Mouse (Mus musculus) erythroblast, embryonic 14.5 days (primary cell): ENCODE data around the gene Pak1. TPM values are rescaled to one million over a fixed set of nuclear protein-coding genes. Genes with fewer than 3 reads are reported as not detected.

ENCODE experiments used
- H3K27me3 ChIP-seq: 2 replicates; pipeline ENCODE4 v1.6.1; 2012; ENCODE audit warnings: inconsistent platforms; ENCODE audit not compliant: control insufficient read depth
- H3K36me3 ChIP-seq: 2 replicates; pipeline ENCODE4 v1.6.1; 2012; ENCODE audit warnings: mild to moderate bottlenecking, inconsistent platforms; ENCODE audit not compliant: control insufficient read depth
- H3K4me1 ChIP-seq: 2 replicates; pipeline ENCODE4 v1.6.1; 2012; ENCODE audit warnings: inconsistent platforms; ENCODE audit not compliant: control insufficient read depth
- H3K4me3 ChIP-seq: replicated peaks from 2 replicates; pipeline ENCODE3; 2012; ENCODE audit warnings: moderate library complexity, mild to moderate bottlenecking, inconsistent platforms
- H3K9me3 ChIP-seq: 2 replicates; pipeline ENCODE4 v1.6.1; 2012; ENCODE audit warnings: low read length, inconsistent platforms, mixed read lengths; ENCODE audit not compliant: control insufficient read depth
- GATA1 ChIP-seq: IDR thresholded peaks from 2 replicates; pipeline ENCODE4 v1.6.1; 2012; ENCODE audit warnings: low read length, inconsistent platforms, mixed read lengths
- TAL1 ChIP-seq: IDR thresholded peaks from 3 replicates; pipeline ENCODE4 v1.6.1; 2012; ENCODE audit warnings: low read length, inconsistent platforms, mixed read lengths
- polyA plus RNA-seq: library from polyadenylated mRNA; stranded (reverse); fragments of >175 nt; gene quantifications from 2 replicates; pipeline ENCODE4 v1.2.3, GENCODE M21; 2012

Pak1 gene
- polyA plus RNA-seq = 0.06 and 0.08 TPM in 2 replicates

- H3K4me3 ChIP-seq = peak within 1 kb of the TSS; percentile 71
- no peaks in the 10 kb centered on the region for H3K36me3 ChIP-seq
- peaks cover 14% of the 10 kb centered on the region for H3K4me1 ChIP-seq
- H3K9me3 ChIP-seq = peaks cover 4% of the 10 kb centered on the region; the same call in 1 of the 2 replicates
- H3K27me3 ChIP-seq = peaks cover 81% of the 10 kb centered on the region
- no peak for TF ChIP-seq GATA1
- TF ChIP-seq TAL1 = no peak
Measured at GRCm38 (mm10) chr7:97788190-97788668, at the start of gene Pak1. Gene Pak1 (plus strand): TSS chr7:97788541.

DNA sequence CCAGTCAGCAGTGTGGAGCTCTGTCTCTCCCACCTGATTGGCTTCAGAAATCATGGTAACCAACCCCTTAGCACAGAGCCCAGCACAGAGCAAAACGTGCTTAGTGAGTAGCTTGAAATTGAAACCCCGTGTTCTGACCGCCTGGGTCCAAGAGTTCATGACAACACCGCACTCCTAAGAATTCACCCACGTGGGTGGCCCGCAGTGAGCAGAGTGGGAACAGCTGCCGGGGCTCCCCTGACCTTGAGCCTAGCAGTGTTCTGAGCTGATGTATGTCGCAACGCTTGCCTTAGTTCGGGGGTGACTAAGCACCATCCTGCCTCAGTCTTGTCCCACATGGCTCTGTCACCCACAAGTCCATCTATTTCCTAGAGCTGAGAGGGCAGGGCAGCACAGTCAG lies 47.4 kb upstream of the Pak1 start:
- peaks cover 62% of the 10 kb centered on the region for H3K4me1 ChIP-seq
- TF ChIP-seq TAL1 = no peak
- TF ChIP-seq GATA1 = no peak
- H3K9me3 ChIP-seq = no peaks in the 10 kb centered on the region
- H3K4me3 ChIP-seq = no peak overlapping the region
- H3K27me3 ChIP-seq = no peaks in the 10 kb centered on the region
- H3K36me3 ChIP-seq = no peaks in the 10 kb centered on the region

DNA sequence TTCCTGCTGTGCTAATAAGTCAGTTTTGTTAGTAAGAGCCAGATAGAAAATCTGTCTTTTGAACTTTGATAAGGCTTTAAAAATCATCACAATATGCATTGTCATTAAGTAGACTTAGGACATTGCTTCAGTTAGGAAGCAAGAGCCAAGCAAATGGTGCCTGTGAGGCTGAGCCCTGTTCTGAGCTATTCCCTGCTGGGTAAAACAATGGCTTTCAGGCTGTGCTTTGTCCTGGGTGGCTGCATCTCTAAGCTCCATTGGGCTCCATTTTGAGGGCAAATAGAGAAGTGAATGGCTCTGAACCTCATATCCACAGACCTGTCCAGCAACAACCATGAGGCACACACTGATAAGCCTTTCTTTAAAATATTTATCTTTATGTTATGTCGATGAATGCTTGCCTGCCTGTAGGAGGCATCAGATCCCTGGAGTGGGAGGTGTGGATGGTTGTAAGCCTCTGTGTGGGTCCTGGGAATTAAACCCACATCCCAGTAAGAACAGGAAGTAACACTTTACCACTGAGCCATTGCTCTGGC lies 46.5 kb upstream of the Pak1 start:
- TF ChIP-seq GATA1 (no peak), TAL1 (no peak)
- no peak overlapping the region for H3K4me3 ChIP-seq
- H3K9me3 ChIP-seq = no peaks in the 10 kb centered on the region
- H3K27me3 ChIP-seq = no peaks in the 10 kb centered on the region
- H3K4me1 ChIP-seq = peaks cover 63% of the 10 kb centered on the region
- H3K36me3 ChIP-seq = no peaks in the 10 kb centered on the region

DNA sequence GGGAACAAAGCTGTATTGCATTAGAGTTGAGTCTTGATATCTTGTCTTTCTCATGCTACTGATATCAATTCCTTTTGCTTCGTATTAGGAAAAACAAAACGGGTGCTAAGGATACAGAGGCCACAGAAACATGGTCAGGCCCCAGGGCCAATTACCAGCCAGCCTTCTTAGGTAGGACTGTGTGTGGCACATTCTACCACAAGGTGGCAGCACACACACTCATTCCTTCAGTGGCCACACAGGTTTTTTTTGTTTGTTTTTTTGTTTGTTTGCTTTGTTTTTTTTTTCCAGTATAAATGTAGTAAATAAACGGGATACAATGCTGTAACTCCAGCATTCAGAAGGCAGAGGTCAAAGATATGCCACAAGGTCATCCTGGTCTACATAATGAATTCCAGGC lies 43.0 kb upstream of the Pak1 start:
- H3K27me3 ChIP-seq = no peaks in the 10 kb centered on the region
- no peak overlapping the region for H3K4me3 ChIP-seq
- H3K9me3 ChIP-seq = no peaks in the 10 kb centered on the region
- TF ChIP-seq GATA1 (no peak), TAL1 (no peak)
- no peaks in the 10 kb centered on the region for H3K36me3 ChIP-seq
- peaks cover 71% of the 10 kb centered on the region for H3K4me1 ChIP-seq

- Histone ChIP-seq H3K36me3 (no peaks in the 10 kb centered on the region), H3K9me3 (no peaks in the 10 kb centered on the region), H3K4me1 (peaks cover 54% of the 10 kb centered on the region), H3K27me3 (no peaks in the 10 kb centered on the region), H3K4me3 (peak overlapping the region; percentile 37)
- no peak for TF ChIP-seq TAL1
- TF ChIP-seq GATA1 = peak; percentile 7; the same call in 1 of the 2 replicates
Measured at GRCm38 (mm10) chr7:97747176-97747707, 41.1 kb upstream of the Pak1 start.

DNA sequence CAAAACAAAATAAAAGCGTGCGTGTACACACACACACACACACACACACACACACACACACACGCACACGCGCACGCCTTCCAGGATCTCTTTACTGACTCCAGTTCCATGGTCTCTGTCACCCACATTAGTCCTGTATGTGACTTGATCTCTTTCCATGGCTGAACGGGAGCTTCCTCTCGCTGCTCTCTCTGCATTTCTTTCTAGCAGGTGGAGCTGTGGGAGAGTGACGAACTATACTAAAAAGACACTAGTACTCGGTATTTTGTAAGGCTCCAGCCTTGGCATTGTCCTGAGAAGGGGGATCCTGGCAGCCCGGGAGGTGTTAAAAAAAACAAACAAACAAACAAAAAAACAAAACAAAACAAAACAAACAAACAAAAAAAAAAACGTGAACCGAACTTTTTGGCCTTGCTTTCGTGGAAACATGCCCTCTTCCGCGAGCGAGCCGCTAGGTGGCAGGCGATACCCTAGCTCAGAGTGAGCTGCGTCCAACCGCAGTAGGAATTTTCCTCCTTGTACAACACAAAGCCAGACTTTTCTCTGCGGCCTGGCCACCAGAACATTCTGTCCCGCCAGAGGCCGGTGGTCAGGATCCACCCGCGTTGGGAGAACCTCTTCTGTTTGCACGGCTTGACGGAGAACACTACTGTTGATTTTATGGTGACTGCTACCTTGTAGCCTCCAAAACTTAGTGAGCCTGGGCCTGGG lies 40.4 kb upstream of the Pak1 start:
- peak overlapping the region; percentile 68 for H3K4me3 ChIP-seq
- TF ChIP-seq TAL1 (no peak), GATA1 (no peak)
- H3K4me1 ChIP-seq = peaks cover 48% of the 10 kb centered on the region
- no peaks in the 10 kb centered on the region for H3K27me3 ChIP-seq
- H3K9me3 ChIP-seq = no peaks in the 10 kb centered on the region
- H3K36me3 ChIP-seq = no peaks in the 10 kb centered on the region

DNA sequence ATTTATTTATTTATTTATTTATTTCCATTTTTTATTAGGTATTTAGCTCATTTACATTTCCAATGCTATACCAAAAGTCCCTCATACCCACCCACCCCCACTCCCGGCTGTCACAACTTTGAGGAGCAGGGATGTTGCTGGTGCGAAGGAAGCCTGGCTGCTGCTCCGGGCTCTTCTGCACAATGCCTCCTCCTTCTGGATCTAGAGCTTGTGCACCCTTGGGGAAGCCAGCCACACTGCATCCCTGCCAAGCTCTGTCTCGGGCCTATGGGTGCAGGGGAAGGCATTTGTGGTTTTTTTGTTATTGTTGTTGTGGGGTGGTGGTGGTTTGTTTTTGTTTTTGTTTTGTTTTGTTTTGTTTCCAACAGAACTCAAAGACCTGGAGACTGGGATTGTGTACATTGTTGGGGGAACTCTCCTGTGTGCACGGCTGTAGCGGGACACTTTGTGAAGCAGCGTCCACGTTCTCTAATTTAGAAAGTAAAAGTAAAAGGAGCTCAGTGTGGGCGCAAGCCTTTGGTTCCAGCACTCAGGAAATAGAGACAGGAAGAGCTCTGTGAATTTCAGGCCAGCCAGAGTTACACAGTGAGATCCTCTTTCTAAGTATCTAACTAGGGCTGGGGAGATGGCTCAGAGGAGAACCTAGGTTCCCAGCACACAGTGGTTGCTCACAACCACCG lies 39.7 kb upstream of the Pak1 start:
- H3K36me3 ChIP-seq = no peaks in the 10 kb centered on the region
- H3K9me3 ChIP-seq = no peaks in the 10 kb centered on the region
- no peak for TF ChIP-seq TAL1
- no peak for TF ChIP-seq GATA1
- H3K4me3 ChIP-seq = peak overlapping the region; percentile 68
- no peaks in the 10 kb centered on the region for H3K27me3 ChIP-seq
- H3K4me1 ChIP-seq = peaks cover 48% of the 10 kb centered on the region

GRCm38 (mm10) chr7:97749207-97750190 lies 38.8 kb upstream of the Pak1 start:
- TF ChIP-seq TAL1 (no peak), GATA1 (no peak)
- H3K4me3 ChIP-seq = peak overlapping the region; percentile 68
- H3K27me3 ChIP-seq = no peaks in the 10 kb centered on the region
- H3K4me1 ChIP-seq = peaks cover 48% of the 10 kb centered on the region
- H3K36me3 ChIP-seq = no peaks in the 10 kb centered on the region
- no peaks in the 10 kb centered on the region for H3K9me3 ChIP-seq
